Mouse (Mus musculus) heart, postnatal 25 days (tissue): ENCODE data around the gene Hnrnpa3. TPM values are rescaled to one million over a fixed set of nuclear protein-coding genes. Genes with fewer than 3 reads are reported as not detected.
"Not testable (repeated sequence)": the region's sequence is repeated elsewhere in the genome, so short reads cannot be mapped to it uniquely, and the experiment has no call there.

ENCODE experiments used
- DNase-seq: peaks from one replicate; pipeline ENCODE4 v3.0.0; 2022; ENCODE audit warnings: low spot score
- intact Hi-C: fragments of 180-260 bp; cut with DNase I; formaldehyde crosslinking; loops from one replicate; pipeline ENCODE4 v1.15.1; 2025
- total RNA-seq, 2 experiments: library from RNA; stranded (reverse); gene quantifications; 2 replicates each; pipeline ENCODE4 v1.2.3; 2021

Hnrnpa3 gene
- total RNA-seq, result 100 to 1,000 TPM; 159 to 193 TPM

DNA sequence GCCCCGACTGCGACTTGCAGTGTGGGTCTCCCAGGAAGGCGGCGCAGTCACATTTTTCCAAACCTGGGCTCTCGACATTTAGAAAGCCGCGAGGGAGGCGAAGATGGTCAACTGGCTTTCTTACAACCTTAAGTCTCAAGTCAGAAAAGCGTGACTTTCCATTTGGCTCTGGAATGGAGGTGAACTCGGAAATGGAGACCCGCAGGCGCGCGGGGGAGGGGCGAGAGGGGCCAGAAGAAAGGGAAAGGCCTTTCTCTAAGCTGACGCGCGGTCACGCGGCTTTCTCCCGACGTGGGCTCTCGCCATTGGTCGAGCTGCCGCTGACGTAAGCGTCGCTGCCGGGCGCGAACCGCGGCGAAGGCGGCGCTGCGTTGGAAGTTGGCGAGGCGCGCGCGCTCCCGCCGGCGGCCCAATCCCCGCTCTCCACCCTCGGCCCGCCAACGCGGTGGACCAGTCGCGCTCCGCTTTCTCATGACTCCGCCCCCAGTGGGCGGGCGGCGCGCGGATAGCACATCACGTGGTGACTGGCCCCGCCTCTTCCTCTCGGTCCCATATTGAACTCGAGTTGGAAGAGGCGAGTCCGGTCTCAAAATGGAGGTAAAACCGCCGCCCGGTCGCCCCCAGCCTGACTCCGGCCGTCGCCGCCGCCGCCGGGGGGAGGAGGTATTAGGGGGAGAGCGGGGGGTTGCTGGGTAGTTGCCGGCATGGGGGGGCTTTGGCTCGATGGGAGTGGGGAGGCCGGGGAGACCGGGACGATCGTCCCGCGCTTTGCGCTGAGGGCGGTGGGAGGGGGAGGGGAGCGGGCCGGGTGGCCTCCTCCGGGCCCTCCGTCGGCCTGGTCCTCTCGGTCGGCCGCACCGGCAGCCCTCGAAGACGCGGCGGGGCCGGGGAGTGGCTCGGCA is at the start of gene Hnrnpa3:
TSS of gene Hnrnpa3 (plus strand) at position 535 of the 902 bp plus-strand sequence.
- DNase-seq, result peak; percentile 99
- intact Hi-C loops, result loop anchor here (2.0 to 5.0 kb wide), 3 partner anchors 46 to 123 kb away; partner anchors contain the start of gene Nfe2l2

DNA sequence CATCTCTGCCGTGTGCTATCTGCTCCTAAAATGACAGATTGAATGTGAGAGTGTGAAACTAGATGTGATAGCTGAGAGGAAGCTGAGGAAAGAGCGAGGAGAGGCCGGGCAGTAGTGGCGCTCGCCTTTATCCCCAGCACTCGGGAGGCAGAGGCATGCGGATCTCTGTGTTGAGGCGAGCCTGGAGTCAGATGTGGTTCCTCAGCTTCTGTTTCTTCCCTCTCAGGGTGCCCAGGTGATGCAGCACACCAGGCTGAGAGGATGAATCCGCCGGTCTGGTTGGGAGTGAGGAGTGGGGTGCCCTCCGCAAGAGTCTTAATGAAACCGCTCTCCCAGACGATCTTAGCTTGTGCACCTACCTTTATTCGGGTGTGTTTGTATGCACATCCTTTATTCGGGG is 49.1 kb upstream of the Hnrnpa3 start:
- intact Hi-C loops, result loop anchor here (1.0 to 5.0 kb wide), 4 partner anchors 49 to 352 kb away; partner anchors contain the start of gene Hnrnpa3
- no peak for DNase-seq

- intact Hi-C loops, result loop anchor here (2.0 kb wide), 1 partner anchor 92 kb away; no protein-coding TSS in a partner anchor
These were observed 48.5 kb upstream of the Hnrnpa3 start for GRCm38 (mm10) chr2:75610602-75611001.

GRCm38 (mm10) chr2:75611041-75611805 is 47.8 kb upstream of the Hnrnpa3 start:
- intact Hi-C loops, result loop anchor here (2.0 kb wide), 1 partner anchor 92 kb away; no protein-coding TSS in a partner anchor
- no peak for DNase-seq

More at GRCm38 (mm10) chr2:75610602-75611001, 48.5 kb upstream of the Hnrnpa3 start:
- not testable (repeated sequence) for DNase-seq

DNA sequence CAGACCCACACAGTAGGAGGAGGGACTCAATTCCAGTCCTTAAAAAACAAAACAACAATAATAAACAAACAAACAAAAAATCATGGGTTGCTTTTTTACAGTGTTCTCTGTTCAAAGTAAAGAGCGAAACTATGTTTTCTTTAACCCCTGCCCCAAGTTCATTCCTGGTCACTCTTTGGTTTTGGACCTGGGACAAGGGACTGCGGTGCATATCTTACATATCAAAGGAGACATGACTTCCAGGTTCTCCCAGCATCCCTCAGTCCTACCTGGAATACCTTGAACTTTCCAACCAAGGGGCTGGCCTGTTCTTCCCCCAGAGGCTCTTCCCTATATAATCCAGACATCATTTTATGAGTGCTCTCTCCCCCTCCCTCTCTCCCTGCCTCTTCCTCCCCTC is 47.1 kb upstream of the Hnrnpa3 start:
- intact Hi-C loops, result loop anchor here (2.0 kb wide), 1 partner anchor 85 kb away; no protein-coding TSS in a partner anchor
- DNase-seq, result no peak

DNA sequence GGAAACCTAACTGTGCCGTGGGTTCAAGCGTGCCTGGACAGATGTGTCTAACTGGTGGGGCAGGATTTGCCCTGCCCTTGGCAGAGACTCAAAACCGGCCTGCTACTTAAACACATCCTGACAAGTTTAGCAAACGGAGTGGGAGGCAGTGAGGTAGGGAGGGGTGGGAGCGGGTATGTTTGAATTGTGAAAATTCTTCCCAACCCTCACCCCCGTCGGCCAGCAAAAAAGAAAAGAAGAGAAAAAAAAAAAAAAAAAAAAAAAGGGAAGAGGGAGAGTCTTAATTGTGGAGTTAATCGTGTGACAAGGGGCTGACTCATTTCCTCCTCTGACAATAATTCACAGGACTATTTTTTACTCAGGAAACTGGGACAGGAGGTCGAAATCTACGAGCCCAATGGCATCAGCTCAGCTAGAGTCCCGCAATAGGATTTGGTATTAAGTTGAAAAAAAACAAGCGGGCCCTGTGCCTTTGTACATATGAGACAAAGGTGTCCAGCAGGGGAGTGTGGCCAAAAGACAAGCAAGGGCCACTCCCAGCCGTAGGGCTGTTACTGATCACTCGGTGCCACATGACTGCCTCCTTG is 46.0 kb upstream of the Hnrnpa3 start:
- peak; percentile 29 for DNase-seq
- intact Hi-C loops, result loop anchor here (2.0 kb wide), 1 partner anchor 84 kb away; no protein-coding TSS in a partner anchor

GRCm38 (mm10) chr2:75614577-75614976 is 44.5 kb upstream of the Hnrnpa3 start:
- intact Hi-C loops, result no loop called here

DNA sequence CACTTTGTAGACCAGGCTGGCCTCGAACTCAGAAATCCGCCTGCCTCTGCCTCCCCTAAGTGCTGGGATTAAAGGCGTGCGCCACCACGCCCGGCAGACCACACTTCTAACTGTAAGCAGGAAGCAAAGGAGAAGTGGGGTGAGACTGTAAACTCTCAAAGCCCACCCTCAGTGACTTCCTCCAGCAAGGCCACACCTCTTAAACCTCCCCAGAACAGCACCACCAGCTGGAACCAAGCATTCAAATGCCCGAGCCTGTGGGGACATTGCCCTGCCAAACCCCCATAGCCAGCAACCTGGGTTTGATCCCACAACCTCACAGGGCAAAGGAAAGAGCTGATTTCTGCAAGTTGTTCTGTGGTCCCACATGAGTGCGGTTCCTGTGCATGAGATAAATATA is 42.1 kb upstream of the Hnrnpa3 start:
- no peak for DNase-seq
- intact Hi-C loops, result no loop called here

More at GRCm38 (mm10) chr2:75614577-75614976, 44.5 kb upstream of the Hnrnpa3 start:
- no peak for DNase-seq

DNA sequence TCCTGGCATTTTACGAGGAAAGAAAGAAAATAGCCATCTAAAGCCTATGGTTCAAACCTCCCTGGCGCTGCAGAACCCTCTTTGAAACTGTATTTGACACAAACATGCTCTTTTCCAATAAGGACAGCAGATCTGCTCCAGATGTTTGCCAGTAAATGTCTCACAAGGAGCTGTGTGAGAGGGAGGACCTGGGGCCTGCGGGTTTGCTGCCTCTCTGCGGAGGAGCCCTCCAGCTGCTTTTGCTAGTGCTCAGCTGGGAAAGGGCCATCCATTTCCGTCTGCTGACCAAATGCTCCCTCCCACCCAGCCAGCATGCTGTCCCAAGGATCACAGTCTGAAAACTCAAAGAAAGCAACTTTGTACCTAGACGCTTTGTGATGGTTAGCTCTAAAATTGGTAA is 40.3 kb upstream of the Hnrnpa3 start:
- intact Hi-C loops, result no loop called here
- no peak for DNase-seq

DNA sequence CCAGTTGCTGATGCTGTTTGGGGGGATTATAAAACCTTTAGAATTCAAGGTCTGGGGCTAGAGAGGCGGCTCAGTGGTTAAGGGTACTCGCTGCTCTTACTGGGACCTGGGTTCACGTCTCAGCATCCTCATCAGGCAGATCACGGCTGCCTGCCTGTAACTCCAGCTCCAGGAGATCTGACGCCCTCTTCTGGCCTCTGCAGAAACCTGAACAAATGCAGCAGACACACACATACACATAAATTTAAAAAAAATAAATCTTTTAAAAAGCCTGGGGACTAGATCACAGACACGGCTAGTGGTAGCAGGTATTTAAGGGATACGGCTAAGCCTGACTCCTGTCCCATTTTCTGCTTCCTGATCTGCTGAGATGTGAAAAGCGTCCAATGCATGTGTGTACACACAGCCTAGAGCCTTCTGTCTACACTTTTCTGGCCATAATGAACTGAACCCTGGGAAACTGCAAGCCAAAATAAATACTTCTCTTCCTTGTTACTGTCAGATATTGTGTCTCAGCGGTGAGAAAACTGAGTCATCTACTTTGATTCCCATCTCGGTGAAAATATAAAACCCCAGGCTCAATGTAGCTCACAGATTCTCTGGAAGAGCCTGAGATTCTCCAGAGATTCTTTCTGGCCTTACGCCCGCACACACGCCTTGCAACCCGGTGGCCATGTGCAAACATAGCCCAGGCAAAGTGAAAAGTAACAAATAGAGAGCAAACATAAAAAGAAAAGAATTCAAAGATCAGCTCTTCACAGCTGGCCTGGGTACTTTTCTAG is 37.0 kb upstream of the Hnrnpa3 start:
- DNase-seq, result no peak
- intact Hi-C loops, result no loop called here

DNA sequence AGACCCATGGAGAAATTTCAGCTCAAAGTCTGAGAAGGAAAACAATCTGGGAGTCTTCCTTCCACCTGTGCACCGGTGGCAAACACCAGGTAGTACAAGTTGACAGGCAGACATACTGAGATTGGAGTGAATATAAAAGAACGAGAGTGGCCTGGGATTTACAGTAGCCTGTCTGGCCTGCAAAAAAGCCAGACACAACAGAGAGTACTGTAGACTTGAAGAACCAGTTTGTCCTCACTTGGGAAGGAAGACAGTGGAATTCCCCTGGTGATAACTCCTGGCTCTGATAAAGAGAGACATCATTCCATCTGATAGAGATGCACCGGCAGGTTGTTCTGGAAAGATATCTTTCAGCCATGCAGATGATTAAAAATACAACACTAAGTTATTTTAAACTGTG is 34.0 kb upstream of the Hnrnpa3 start:
- intact Hi-C loops, result no loop called here
- no peak for DNase-seq

DNA sequence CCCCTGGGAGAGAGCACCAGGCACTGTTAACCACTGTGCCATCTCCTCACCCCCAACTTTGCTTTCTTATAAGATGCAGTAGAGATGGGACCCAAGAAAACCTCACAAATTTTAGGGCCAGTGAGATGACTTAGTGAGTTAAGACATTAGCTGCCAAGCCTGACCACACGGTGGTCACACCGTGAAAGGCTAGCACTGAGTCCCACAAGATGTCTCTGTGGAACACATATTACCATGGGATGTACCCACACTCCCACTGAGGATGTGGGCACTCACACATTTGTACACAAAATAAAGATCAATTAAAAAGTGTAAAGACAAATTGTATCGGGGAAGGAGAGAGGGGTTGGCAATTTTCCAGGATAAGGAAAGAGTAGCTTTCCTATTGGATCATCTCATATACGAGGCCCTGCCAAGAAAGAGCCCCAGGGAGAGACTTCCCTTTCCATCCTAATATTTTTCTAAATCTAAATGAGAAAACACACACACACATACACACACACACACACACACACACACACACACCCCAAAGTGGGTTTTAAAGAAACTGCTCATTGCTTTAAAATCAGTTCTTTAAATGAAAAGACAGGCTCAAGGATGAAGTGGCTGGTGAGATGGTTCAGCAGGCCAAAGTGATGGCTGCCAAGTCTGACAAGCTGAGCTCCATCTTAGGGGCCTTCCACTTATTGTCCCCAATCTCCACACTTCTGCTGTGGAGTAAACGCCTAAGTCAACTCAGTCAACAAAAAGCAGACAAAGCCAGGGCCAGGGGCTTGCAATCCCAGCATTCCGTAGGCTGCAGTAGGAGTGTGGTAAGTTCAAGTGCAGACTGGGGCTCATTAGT is 32.2 kb upstream of the Hnrnpa3 start:
- intact Hi-C loops, result no loop called here
- DNase-seq, result no peak

DNA sequence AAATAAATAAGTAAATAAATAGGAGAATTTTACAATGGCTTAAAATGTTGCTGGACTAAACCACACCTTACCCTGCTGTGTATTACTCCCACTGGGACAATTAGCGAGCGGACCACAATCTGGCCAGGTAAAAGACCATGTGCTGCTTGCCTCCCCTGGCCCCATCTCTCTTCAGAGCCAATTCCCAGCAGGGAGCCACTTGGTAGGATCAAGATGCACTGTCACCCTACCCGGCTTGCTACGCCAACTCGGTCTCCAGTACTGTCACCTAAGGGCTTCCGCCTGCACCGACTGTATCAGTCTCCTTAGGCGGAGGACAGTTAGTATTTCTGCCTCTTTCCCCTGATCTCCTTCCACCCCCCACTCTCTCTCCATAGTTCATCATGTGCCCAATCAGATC is 30.6 kb upstream of the Hnrnpa3 start:
- no peak for DNase-seq
- intact Hi-C loops, result no loop called here

GRCm38 (mm10) chr2:75631421-75631820 is 27.6 kb upstream of the Hnrnpa3 start:
- DNase-seq, result no peak
- intact Hi-C loops, result loop anchor here (2.0 kb wide), 1 partner anchor 25 kb away; no protein-coding TSS in a partner anchor

- DNase-seq, result no peak
- intact Hi-C loops, result no loop called here
These were observed 27.0 kb upstream of the Hnrnpa3 start for GRCm38 (mm10) chr2:75632043-75632442.

DNA sequence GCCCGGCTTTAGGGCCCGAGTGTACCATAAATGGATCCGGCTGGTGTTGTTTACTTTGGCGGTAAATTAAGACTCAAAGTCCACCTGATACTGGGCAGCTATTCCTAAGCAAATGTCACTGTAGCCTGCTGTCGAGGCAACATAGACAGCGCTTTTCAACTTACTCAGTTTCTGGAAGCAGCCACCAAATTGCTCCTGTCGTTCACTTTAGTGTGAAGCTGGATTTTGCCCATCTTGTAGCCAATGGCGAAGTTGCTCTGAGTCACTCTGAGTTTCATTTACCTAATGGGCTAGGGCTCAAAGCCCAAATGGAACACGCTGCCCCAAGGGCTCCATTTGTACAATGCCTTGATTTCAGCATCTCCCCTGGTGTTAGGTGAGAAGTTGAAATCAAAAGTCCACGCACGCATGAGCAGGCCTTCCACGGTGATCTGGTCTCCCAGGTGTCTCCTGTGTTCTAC is 26.3 kb upstream of the Hnrnpa3 start:
- DNase-seq, result no peak
- intact Hi-C loops, result no loop called here

GRCm38 (mm10) chr2:75633381-75633780 is 25.7 kb upstream of the Hnrnpa3 start:
- intact Hi-C loops, result no loop called here
- no peak for DNase-seq

DNA sequence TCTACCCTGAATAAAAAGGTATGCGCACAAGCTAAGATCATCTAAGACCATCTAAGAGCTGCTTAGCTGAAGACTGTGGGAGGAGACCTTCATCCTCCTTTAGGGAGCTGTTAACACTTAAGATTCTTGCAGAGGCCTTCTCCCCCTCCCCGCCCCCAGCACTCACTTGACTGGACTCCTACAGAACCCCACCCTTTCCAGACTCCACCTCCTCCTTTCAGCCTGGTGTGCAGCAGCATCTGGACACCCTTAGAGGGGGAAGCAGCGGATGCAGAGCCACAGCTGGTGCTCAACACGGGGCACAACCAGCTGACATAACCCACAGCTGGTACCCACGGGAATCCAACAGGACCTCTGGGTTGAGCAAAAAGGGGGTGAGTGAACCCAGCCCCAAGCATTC is 25.3 kb upstream of the Hnrnpa3 start:
- no peak for DNase-seq
- intact Hi-C loops, result no loop called here
